Mouse (Mus musculus): ENCODE measurements around the gene Pros1. TPM values are rescaled to one million over a fixed set of nuclear protein-coding genes. Genes with fewer than 3 reads are reported as not detected.

Gene Pros1
- 195 TPM for polyA plus RNA-seq (2014; fragmentation: Illumina TruSeq; extraction: RNeasy Lipid Tissue Mini Kit (QIAGEN cat#74804); ENCODE audit: low read depth, low replicate concordance)

DNA sequence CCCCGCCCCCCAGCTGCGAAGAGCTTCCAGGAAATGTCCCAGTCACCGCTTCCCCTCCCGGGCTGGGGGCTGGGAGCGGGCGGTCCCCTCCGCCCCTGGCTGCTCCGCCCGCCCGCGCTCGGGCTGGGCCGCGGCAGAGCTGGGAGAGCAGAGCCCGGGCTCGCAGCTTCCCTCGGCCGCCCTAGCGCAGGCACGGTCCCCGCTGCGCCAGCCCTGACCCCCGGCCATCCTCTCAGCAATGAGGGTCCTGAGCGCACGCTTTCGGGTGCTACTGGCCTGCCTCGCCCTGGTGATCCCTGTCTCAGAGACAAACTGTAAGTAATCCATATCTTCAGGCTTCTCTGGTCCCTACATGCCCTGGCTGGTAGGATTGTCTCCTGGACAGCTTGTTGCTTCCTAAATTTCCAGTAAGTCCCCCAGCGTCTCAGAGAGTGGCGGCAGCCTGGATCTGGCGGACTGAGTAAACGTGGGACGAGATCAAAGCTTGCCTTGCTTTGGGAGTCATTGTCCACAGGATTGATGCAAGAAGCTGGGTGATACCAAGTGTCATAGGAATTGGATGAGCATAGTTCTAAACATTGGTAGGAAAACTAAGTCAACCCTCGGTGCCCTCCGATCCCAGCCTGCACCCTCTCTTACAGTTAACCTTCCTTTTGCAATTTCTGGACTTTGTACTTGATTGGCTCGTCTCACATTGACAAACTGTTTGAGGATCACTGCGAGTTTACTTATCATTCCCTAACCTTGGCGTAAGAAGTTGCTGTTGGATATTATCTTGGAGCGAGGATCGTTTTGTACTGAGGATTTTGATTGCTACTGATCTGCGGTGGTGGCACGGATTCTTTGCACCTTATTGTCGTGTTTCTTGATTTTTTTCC is at the start of gene Pros1:
Pros1 (plus strand) TSS at position 117 of the 878 bp plus-strand sequence.

DNA sequence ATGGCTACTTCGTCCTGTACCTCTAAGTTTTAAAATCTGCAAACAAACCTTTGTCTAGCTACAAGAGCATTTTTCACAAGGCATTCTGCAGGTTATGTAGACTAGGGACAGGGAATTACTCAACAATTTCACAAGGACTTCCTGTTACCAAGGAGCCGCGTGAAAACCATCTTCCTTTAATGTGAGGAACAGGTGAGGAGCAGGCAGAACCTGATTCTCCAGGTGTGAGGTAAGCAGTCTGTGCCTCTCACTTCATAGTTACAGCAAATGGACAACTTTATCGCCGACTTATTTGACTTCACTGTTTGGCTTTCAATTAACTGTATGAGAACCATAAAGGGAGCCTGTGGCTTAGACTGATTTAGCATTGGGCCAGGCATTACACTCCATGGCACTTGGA is 39.6 kb upstream of the Pros1 start, which contains the start of gene Stx19:
Stx19 (plus strand) TSS at position 186 of the 400 bp plus-strand sequence.

DNA sequence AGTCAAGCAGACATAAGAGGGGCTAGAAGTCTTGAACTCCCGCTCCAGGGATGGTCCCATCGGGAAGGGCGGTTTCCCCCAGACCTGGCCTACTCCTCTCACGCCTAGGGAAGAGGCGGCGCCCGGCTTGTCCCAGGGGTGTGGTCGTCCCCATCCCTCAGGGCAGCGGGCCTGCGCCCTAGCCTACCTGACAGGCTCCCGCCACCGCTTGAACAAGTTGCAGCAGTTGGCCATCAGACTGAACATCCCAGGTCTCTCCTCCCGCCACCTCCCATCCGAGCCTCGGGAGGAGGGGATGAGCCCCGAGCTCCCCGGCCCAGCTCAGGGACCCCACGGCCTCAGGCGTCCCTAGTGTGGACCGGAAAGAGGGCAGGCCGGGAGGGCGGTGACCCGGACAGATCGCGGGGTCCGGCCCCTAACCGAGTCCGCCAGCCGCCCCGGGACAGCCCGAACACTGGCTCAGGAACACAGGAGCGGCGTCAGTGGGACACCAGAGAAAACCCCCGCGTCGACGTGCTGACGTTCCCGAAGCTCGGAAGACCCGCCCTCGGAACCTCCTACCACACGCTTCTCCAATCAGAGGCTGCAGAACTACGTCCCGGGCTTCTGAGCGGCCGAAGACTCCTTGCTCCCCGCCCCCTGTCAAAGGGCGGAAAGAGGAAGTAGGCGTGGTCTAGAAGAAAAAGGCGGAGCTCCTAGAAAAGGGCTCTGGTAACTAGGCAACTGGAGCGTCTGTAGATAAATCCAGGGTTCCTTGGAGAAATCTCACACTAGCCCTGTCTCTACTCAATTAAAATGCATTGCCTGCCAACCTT is 7.4 kb upstream of the Pros1 start, which contains the start of gene Arl13b:
Arl13b (minus strand) TSS at position 543 of the 815 bp plus-strand sequence.

Other genes starting within 250 kb of the Pros1 start
- gene Nsun3, start 67.5 kb upstream of the Pros1 start, polyA plus RNA-seq (2014; fragmentation: Illumina TruSeq; extraction: RNeasy Lipid Tissue Mini Kit (QIAGEN cat#74804); ENCODE audit: low read depth, low replicate concordance), result 41.7 TPM
- gene Stx19, start 39.6 kb upstream of the Pros1 start, polyA plus RNA-seq (2014; fragmentation: Illumina TruSeq; extraction: RNeasy Lipid Tissue Mini Kit (QIAGEN cat#74804); ENCODE audit: low read depth, low replicate concordance), result not detected
- gene Arl13b, start 7.3 kb upstream of the Pros1 start, polyA plus RNA-seq (2014; fragmentation: Illumina TruSeq; extraction: RNeasy Lipid Tissue Mini Kit (QIAGEN cat#74804); ENCODE audit: low read depth, low replicate concordance), result 24.1 TPM

Measured in adrenal gland, adult 10 weeks (tissue).